Mouse (Mus musculus) ES-E14 (cell line): ENCODE measurements around the gene Spata18.

Source experiments
- CHD2 ChIP-seq: IDR thresholded peaks from 2 replicates; pipeline ENCODE4 v1.6.1; 2014; ENCODE audit warnings: mild to moderate bottlenecking, low read depth, low read length, inconsistent platforms
- MAFK ChIP-seq: IDR thresholded peaks from 2 replicates; pipeline ENCODE4 v1.6.1; 2014; ENCODE audit warnings: mild to moderate bottlenecking, low read depth, low read length, inconsistent platforms; ENCODE audit not compliant: insufficient read depth
- ZC3H11A ChIP-seq: IDR thresholded peaks from 2 replicates; pipeline ENCODE4 v1.6.1; 2012; ENCODE audit warnings: low read depth, mild to moderate bottlenecking, inconsistent platforms, low read length, borderline replicate concordance
- ZNF384 ChIP-seq: IDR thresholded peaks from 2 replicates; pipeline ENCODE4 v1.6.1; 2012; ENCODE audit warnings: low read depth, low read length, inconsistent platforms

DNA sequence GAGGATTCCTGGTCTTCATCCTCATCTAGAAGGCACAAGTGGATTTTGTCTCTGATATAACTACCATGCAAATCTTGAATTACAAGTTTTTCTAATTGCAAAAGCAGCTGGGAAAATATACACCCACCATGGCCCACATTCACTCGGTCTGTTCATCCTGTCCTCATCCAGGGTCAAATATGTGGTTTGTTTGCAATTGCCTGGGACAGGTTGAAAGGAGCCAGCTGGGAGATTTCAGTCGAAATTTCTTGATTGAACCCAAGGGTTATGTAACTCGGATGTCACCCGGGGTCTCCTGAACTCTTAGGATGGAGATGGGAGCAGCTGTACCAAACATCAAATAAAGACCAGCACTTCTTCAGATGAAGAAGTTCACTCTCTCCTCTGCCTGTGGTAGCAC is 46.5 kb downstream of the Spata18 start:
- no peak for TF ChIP-seq ZC3H11A
- TF ChIP-seq CHD2: no peak
- no peak for TF ChIP-seq ZNF384
- TF ChIP-seq MAFK: no peak
